Mouse (Mus musculus) G1E (cell line): ENCODE results near the gene Ferd3l.

Source experiments
- CTCF ChIP-seq: IDR thresholded peaks from 2 replicates; pipeline ENCODE4 v1.5.1; 2012; ENCODE audit warnings: low read depth, low read length, inconsistent platforms, mixed read lengths
- GATA1 ChIP-seq: IDR thresholded peaks from 2 replicates; pipeline ENCODE4 v1.6.1; 2012; ENCODE audit warnings: borderline replicate concordance, low read length, inconsistent platforms, mixed read lengths
- POLR2AphosphoS5 ChIP-seq: IDR thresholded peaks from 2 replicates; pipeline ENCODE4 v1.6.1; 2012; ENCODE audit warnings: low read depth, low read length, inconsistent platforms; ENCODE audit not compliant: insufficient replicate concordance

- TF ChIP-seq CTCF (no peak), GATA1 (no peak), POLR2AphosphoS5 (no peak)
These were observed 34.5 kb downstream of the Ferd3l start for GRCm38 (mm10) chr12:33962773-33963130.
